Mouse (Mus musculus): ENCODE results near the gene Gm20820. TPM values are rescaled to one million over a fixed set of nuclear protein-coding genes. Genes with fewer than 3 reads are reported as not detected.
"Not testable (repeated sequence)": the region's sequence is repeated elsewhere in the genome, so short reads cannot be mapped to it uniquely, and the experiment has no call there.

Gm20820 gene
- not detected in 2 replicates for total RNA-seq (2012; rRNA removed)

- H3K4me1 ChIP-seq (ENCODE audit: control insufficient read depth in 2 of 2, insufficient read depth in 2 of 2, low read length in 2 of 2, poor library complexity in 1 of 2); H3K36me3 ChIP-seq (ENCODE audit: control insufficient read depth, insufficient read depth, low read length, poor library complexity, severe bottlenecking); in situ Hi-C loops (cut with MboI; ENCODE audit: low sequenced_read_pairs in 2 of 2, unreplicated experiment in 2 of 2); H3K9me3 ChIP-seq (ENCODE audit: control insufficient read depth, insufficient read depth, low read depth, low read length); H3K27ac ChIP-seq (ENCODE audit: insufficient read depth, low read depth, low read length, poor library complexity, severe bottlenecking); H3K9ac ChIP-seq (ENCODE audit: insufficient read depth, low read depth, low read length, poor library complexity, severe bottlenecking); DNase-seq (ENCODE audit: low read depth, low spot score); H3K4me3 ChIP-seq (ENCODE audit: insufficient read depth in 1 of 2, low read depth in 1 of 2, low read length in 2 of 2, poor library complexity in 1 of 2, severe bottlenecking in 1 of 2): not testable (repeated sequence)
Observed at GRCm38 (mm10) chrY:86061472-86061871, at the start of gene Gm20820. Gene Gm20820 (plus strand): TSS chrY:86061772.

All from ES-E14 (cell line).